In the genomic region with DNA sequence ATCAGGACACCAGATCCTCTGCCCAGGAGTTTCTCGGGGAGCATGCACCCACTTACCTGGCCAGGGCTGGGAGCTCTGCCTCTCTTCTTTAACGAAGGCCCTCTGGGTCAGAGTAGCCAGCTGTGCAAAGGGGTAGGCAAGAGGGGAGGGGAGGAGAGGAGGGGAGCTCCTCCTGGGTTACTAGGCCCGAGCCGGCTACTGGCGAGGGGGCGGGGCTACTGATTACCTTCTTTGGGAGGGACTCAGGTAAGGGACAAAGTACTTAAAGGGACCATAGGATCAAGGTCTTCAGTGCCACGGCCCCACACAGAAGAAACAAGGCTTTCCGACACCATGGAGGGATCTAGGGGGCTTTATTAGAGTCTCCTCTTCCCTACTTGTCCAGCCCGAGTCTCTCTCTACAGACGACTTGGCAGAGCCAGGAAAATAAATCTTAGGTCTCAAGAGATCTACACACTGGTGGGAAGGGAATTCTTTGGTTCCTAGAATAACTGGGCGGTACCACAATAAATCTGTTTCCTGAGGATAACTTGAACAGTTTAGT, we compare ENCODE assay signal across 8 mouse cellular contexts. TPM values are rescaled to one million over a fixed set of nuclear protein-coding genes. Genes with fewer than 3 reads are reported as not detected.
A peak's percentile ranks its signal among the peaks of the same experiment; 100 is the strongest.
DNase-seq lines count a peak whose midpoint lies in the region; ATAC-seq lines count a peak whose summit lies in the region.

No protein-coding gene starts in this region.

- peak overlapping the region; percentile 87 for H3K27ac ChIP-seq in heart, embryonic 16.5 days (ENCODE audit: low read length)
- peak overlapping the region; percentile 89 for H3K27ac ChIP-seq in limb, embryonic 10.5 days
- 0 out of 2 replicates have a peak overlapping the region, but pooled peaks have one; percentile 35 for H3K27ac ChIP-seq in midbrain, embryonic 12.5 days (replicated peaks)

- H3K4me2 ChIP-seq in heart, embryonic 16.5 days (ENCODE audit: low read depth, low read length) = peak overlapping the region; percentile 68
- H3K4me2 ChIP-seq in midbrain, embryonic 12.5 days (replicated peaks) = peak overlapping the region; percentile 66

- 19% methylated on average over 11 of the region's 11 CpGs for WGBS in heart, embryonic 16.5 days
- 18% methylated on average over 11 of the region's 11 CpGs for WGBS in limb, embryonic 10.5 days
- 18% methylated on average over 11 of the region's 11 CpGs for WGBS in midbrain, embryonic 12.5 days

- DNase-seq in cerebellum, adult 8-10 months = peak; percentile 45
- DNase-seq in cerebellum, adult 11 months = no peak
- DNase-seq in NIH3T3 (ENCODE audit: low read depth) = peak; percentile 51
- no peak for DNase-seq in limb, embryonic 10.5 days (ENCODE audit: low spot score)
- no peak for DNase-seq in retina, embryonic 14.5 days (ENCODE audit: low spot score)
- no peak for DNase-seq in adrenal gland, postnatal 4 days (ENCODE audit: low spot score in 2 of 2)

- peak overlapping the region; percentile 65 for H3K4me3 ChIP-seq in heart, embryonic 16.5 days (ENCODE audit: low read length)
- H3K4me3 ChIP-seq in limb, embryonic 10.5 days = peak overlapping the region; percentile 70
- H3K4me3 ChIP-seq in midbrain, embryonic 12.5 days = peak overlapping the region; percentile 65

- peak overlapping the region; percentile 73 for H3K9ac ChIP-seq in heart, embryonic 16.5 days (ENCODE audit: low read length)
- peak overlapping the region; percentile 50 for H3K9ac ChIP-seq in midbrain, embryonic 12.5 days (replicated peaks)

- no peaks in the 10 kb centered on the region for H3K9me3 ChIP-seq in heart, embryonic 16.5 days (replicated peaks; ENCODE audit: control insufficient read depth, low read length)
- H3K9me3 ChIP-seq in limb, embryonic 10.5 days (replicated peaks) = no peaks in the 10 kb centered on the region
- no peaks in the 10 kb centered on the region for H3K9me3 ChIP-seq in midbrain, embryonic 12.5 days

- peaks cover 15% of the 10 kb centered on the region for H3K4me1 ChIP-seq in heart, embryonic 16.5 days (ENCODE audit: control insufficient read depth, insufficient read depth, low read length)
- peaks cover 47% of the 10 kb centered on the region for H3K4me1 ChIP-seq in limb, embryonic 10.5 days
- H3K4me1 ChIP-seq in midbrain, embryonic 12.5 days = peaks cover 28% of the 10 kb centered on the region

- H3K36me3 ChIP-seq in heart, embryonic 16.5 days (ENCODE audit: control insufficient read depth, insufficient read depth) = no peaks in the 10 kb centered on the region
- 0 out of 2 replicates have a peak, but pooled peaks cover 5% of the 10 kb centered on the region for H3K36me3 ChIP-seq in limb, embryonic 10.5 days
- no peaks in the 10 kb centered on the region for H3K36me3 ChIP-seq in midbrain, embryonic 12.5 days

- no peaks in the 10 kb centered on the region for H3K27me3 ChIP-seq in heart, embryonic 16.5 days (ENCODE audit: control insufficient read depth, insufficient read depth, low read length)
- no peaks in the 10 kb centered on the region for H3K27me3 ChIP-seq in limb, embryonic 10.5 days (ENCODE audit: low read depth, poor library complexity, severe bottlenecking)
- H3K27me3 ChIP-seq in midbrain, embryonic 12.5 days = peaks cover 6% of the 10 kb centered on the region

- no peak for ATAC-seq in heart, embryonic 16.5 days (replicated peaks; ENCODE audit: extremely low read depth, insufficient read depth, low FRiP score)
- ATAC-seq in midbrain, embryonic 12.5 days (ENCODE audit: low FRiP score, low read depth) = no peak

RNA-seq across cellular contexts. Expression of gene Nosip, which starts 0.6 kb away (rescaled TPM):
- 53.8 and 55.9 TPM in 2 replicates for polyA plus RNA-seq in heart, embryonic 16.5 days (2015; fragmentation: Nextera tagmentation; extraction: Ambion mirVana)
- polyA plus RNA-seq in limb, embryonic 10.5 days (2016; fragmentation: Nextera tagmentation; extraction: Ambion mirVana) = 80.4 and 81.2 TPM in 2 replicates
- polyA plus RNA-seq in midbrain, embryonic 12.5 days (2016; fragmentation: Nextera tagmentation; extraction: Ambion mirVana) = 53.6 and 54.6 TPM in 2 replicates
- total RNA-seq in adrenal gland, postnatal 4 days (2021) = 10 to 100 TPM; 61.1 to 71.2 TPM

RNA-seq across cellular contexts. Expression of gene Prrg2, which starts 0.9 kb away (rescaled TPM):
- polyA plus RNA-seq in heart, embryonic 16.5 days (2015; fragmentation: Nextera tagmentation; extraction: Ambion mirVana) = 12.9 and 16.6 TPM in 2 replicates
- 16.8 and 24.8 TPM in 2 replicates for polyA plus RNA-seq in limb, embryonic 10.5 days (2016; fragmentation: Nextera tagmentation; extraction: Ambion mirVana)
- polyA plus RNA-seq in midbrain, embryonic 12.5 days (2016; fragmentation: Nextera tagmentation; extraction: Ambion mirVana) = 15.9 and 17.8 TPM in 2 replicates
- total RNA-seq in adrenal gland, postnatal 4 days (2021) = 10 to 100 TPM; 17.9 to 18.6 TPM

RNA-seq across cellular contexts. Expression of gene Prr12, which starts 8.9 kb away (rescaled TPM):
- polyA plus RNA-seq in heart, embryonic 16.5 days (2015; fragmentation: Nextera tagmentation; extraction: Ambion mirVana) = 5.6 and 7.3 TPM in 2 replicates
- polyA plus RNA-seq in limb, embryonic 10.5 days (2016; fragmentation: Nextera tagmentation; extraction: Ambion mirVana) = 16.3 and 18.1 TPM in 2 replicates
- 13.7 and 14.1 TPM in 2 replicates for polyA plus RNA-seq in midbrain, embryonic 12.5 days (2016; fragmentation: Nextera tagmentation; extraction: Ambion mirVana)
- total RNA-seq in adrenal gland, postnatal 4 days (2021) = 10 to 100 TPM; 76.4 to 85.1 TPM

RNA-seq across cellular contexts. Expression of gene Rcn3, which starts 30.4 kb away (rescaled TPM):
- polyA plus RNA-seq in heart, embryonic 16.5 days (2015; fragmentation: Nextera tagmentation; extraction: Ambion mirVana) = 207 and 214 TPM in 2 replicates
- polyA plus RNA-seq in limb, embryonic 10.5 days (2016; fragmentation: Nextera tagmentation; extraction: Ambion mirVana) = 175 and 210 TPM in 2 replicates
- 106 and 151 TPM in 2 replicates for polyA plus RNA-seq in midbrain, embryonic 12.5 days (2016; fragmentation: Nextera tagmentation; extraction: Ambion mirVana)
- 10 to 100 TPM; 77.0 to 81.8 TPM for total RNA-seq in adrenal gland, postnatal 4 days (2021)

RNA-seq across cellular contexts. Expression of gene Fcgrt, which starts 42.0 kb away (rescaled TPM):
- polyA plus RNA-seq in heart, embryonic 16.5 days (2015; fragmentation: Nextera tagmentation; extraction: Ambion mirVana) = 56.8 and 58.2 TPM in 2 replicates
- polyA plus RNA-seq in limb, embryonic 10.5 days (2016; fragmentation: Nextera tagmentation; extraction: Ambion mirVana) = 5.2 and 7.8 TPM in 2 replicates
- 17.3 and 25.9 TPM in 2 replicates for polyA plus RNA-seq in midbrain, embryonic 12.5 days (2016; fragmentation: Nextera tagmentation; extraction: Ambion mirVana)
- 100 to 1,000 TPM in 1 of 2 experiments, 10 to 100 TPM in 1; 98.0 to 104 TPM for total RNA-seq in adrenal gland, postnatal 4 days (2021)

Comparison
In these comparisons a context has a peak if more than half of its experiments do, and no peak if none do; other contexts are left out.
1. DNase-seq: peak in cerebellum, adult 8-10 months (single experiment) and NIH3T3 (single experiment); none in cerebellum, adult 11 months (single experiment), limb, embryonic 10.5 days (single experiment), retina, embryonic 14.5 days (single experiment) and adrenal gland, postnatal 4 days (0 of 2).
2. H3K27ac ChIP-seq: peak in every context shown above with its lines; median percentile 89 in limb, embryonic 10.5 days; 87 in heart, embryonic 16.5 days; 35 in midbrain, embryonic 12.5 days.
3. Peak in every context shown above with its lines, with median percentiles within 50 percentile points of each other: H3K4me3 ChIP-seq.